Mouse (Mus musculus) liver, adult 2 months (tissue): ENCODE results near the gene Gm20388. TPM values are rescaled to one million over a fixed set of nuclear protein-coding genes. Genes with fewer than 3 reads are reported as not detected.

Experiments
- DNase-seq: peaks from one replicate; pipeline ENCODE4 v3.0.0-alpha.2; 2011; ENCODE audit warnings: low read depth, low spot score; ENCODE audit errors: extremely low read depth
- H3K27ac ChIP-seq: fragments of 200-500 bp; replicated peaks from 2 replicates; pipeline ENCODE4 v1.5.1; 2012; ENCODE audit warnings: low read depth, mild to moderate bottlenecking, control low read depth, inconsistent platforms, low read length; ENCODE audit not compliant: insufficient read depth
- H3K27me3 ChIP-seq: fragments of 200-500 bp; 2 replicates; pipeline ENCODE4 v1.6.1; 2012; ENCODE audit warnings: mild to moderate bottlenecking, moderate library complexity, low read length, inconsistent platforms; ENCODE audit not compliant: control insufficient read depth, insufficient read depth
- H3K36me3 ChIP-seq: fragments of 200-500 bp; 2 replicates; pipeline ENCODE4 v1.6.1; 2012; ENCODE audit warnings: low read length, inconsistent platforms; ENCODE audit not compliant: control insufficient read depth, insufficient read depth
- H3K4me1 ChIP-seq: fragments of 200-500 bp; 2 replicates; pipeline ENCODE4 v1.6.1; 2011; ENCODE audit warnings: low read length; ENCODE audit not compliant: control insufficient read depth, insufficient read depth
- H3K4me3 ChIP-seq: fragments of 200-500 bp; 2 replicates; pipeline ENCODE4 v1.5.1; 2011; ENCODE audit warnings: low read depth, mild to moderate bottlenecking, control low read depth, low read length, moderate library complexity; ENCODE audit not compliant: insufficient read depth
- H3K79me2 ChIP-seq: fragments of 200-500 bp; 2 replicates; pipeline ENCODE4 v1.6.1; 2012; ENCODE audit warnings: inconsistent platforms, mild to moderate bottlenecking, low read length, moderate library complexity; ENCODE audit not compliant: control insufficient read depth, insufficient read depth
- H3K9ac ChIP-seq: fragments of 200-500 bp; 2 replicates; pipeline ENCODE4 v1.6.1; 2012; ENCODE audit warnings: low read depth, mild to moderate bottlenecking, control low read depth, inconsistent platforms, low read length
- CTCF ChIP-seq: fragments of 200-500 bp; IDR thresholded peaks from 2 replicates; pipeline ENCODE4 v1.5.1; 2011; ENCODE audit warnings: low read depth, low read length, control low read depth
- POLR2A ChIP-seq: fragments of 200-500 bp; IDR thresholded peaks from 2 replicates; pipeline ENCODE4 v1.6.1; 2011; ENCODE audit warnings: low read length, control low read depth; ENCODE audit not compliant: insufficient read depth; ENCODE audit errors: extremely low read depth
- WGBS: fragments of 180-500 bp; shearing (Covaris S2); methylation state at CpG from one replicate; pipeline ENCODE4 v1.1.7; 2018; 5-methylcytosine and 5-hydroxymethylcytosine counted together
- polyA plus RNA-seq: library from polyadenylated mRNA; depleted of rRNA; stranded (reverse); fragments of >200 nt; gene quantifications from 2 replicates; pipeline ENCODE4 v1.2.3, GENCODE M21; 2012
- total RNA-seq: library from RNA; depleted of rRNA; stranded (reverse); fragments of >200 nt; gene quantifications from 2 replicates; pipeline ENCODE4 v1.2.3, GENCODE M21; 2014

Gm20388 gene
- total and polyA plus RNA-seq, 2 experiments = 6.4 to 19.9 TPM

DNA sequence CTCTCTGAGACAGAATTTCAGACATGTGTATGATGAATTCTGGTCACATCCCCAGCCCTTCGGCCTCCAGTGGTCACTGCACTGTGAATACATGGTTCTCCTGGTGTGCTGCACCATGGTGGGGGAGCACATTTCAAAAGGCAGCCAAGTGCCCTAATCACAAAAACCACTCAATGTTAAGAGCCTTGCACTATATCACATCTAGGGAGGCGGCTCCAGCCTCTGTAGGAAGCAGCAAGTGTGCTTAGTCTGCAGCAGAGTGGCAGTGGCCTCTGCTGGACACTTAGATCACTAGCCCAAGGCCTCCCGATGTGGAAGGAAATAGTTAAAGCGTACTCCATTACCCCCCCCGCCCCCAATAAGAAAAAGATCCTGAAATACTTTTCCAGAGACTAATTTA is 2988.4 kb downstream of the Gm20388 start:
- H3K4me1 ChIP-seq = peaks cover 28% of the 10 kb centered on the region
- peaks cover 11% of the 10 kb centered on the region; the same call in 1 of the 2 replicates for H3K79me2 ChIP-seq
- peaks cover 27% of the 10 kb centered on the region for H3K36me3 ChIP-seq
- TF ChIP-seq POLR2A = no peak
- TF ChIP-seq CTCF = no peak
- no peak for DNase-seq
- 82% methylated on average over 5 of the region's 5 CpGs for WGBS
- no peak overlapping the region; the same call in 1 of the 2 replicates for H3K27ac ChIP-seq
- H3K27me3 ChIP-seq = no peaks in the 10 kb centered on the region
- no peak overlapping the region for H3K4me3 ChIP-seq
- H3K9ac ChIP-seq = no peak overlapping the region

DNA sequence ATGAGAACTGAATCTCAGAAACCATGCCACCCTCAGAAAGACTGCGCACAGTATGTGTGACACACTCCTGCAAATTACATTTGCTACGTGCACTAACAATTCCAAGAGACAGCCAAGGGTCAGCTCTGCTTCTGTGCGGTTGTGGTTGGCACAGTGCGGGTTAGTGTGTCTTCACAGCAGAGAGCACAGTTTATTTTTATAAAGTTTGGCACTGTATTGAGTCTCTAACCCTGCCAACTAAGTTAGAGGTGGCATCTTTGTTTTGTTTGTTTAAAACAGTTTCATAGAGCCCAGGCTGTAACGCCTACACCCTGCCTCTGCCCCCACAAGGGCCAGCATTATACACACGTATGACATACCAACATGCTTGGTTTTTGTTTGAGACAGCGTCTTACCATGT is 2990.8 kb downstream of the Gm20388 start:
- no peak for TF ChIP-seq POLR2A
- TF ChIP-seq CTCF = no peak
- WGBS = 18% methylated on average over 7 of the region's 7 CpGs
- peak overlapping the region; percentile 95 for H3K27ac ChIP-seq
- peak overlapping the region; percentile 24 for H3K9ac ChIP-seq
- H3K36me3 ChIP-seq = peaks cover 7% of the 10 kb centered on the region; the same call in 1 of the 2 replicates
- H3K27me3 ChIP-seq = no peaks in the 10 kb centered on the region
- peaks cover 43% of the 10 kb centered on the region for H3K4me1 ChIP-seq
- DNase-seq = peak; percentile 91
- no peak overlapping the region for H3K4me3 ChIP-seq
- peaks cover 19% of the 10 kb centered on the region for H3K79me2 ChIP-seq

DNA sequence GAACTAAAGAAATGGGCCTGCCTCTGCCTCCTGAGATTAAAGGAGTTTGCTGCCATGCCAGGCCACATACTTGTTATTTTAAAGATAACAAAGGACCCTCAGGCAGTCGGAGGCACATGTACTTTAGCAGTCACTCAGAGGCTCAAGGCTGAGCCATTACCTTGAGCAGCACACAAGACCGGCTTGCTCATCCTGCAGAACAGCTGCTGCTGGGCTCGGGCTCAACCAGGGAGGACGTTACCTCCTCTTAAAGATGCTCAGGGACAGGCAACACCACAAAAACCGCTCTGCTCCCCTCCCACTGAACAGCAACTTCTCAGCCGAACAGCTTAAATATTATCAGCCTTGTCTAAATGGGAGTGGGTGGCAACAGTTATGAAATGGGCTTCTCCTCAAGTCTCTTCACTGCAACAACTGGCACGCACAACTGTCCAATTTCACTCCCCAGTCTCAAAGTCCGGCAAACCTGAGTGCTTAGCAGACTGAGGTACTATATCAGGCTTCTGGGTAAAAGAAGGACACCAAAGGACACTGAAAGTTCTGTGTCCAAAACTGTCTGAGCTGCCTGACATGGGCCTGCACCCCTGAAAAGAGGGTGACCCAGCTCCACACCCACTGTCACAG is 2991.4 kb downstream of the Gm20388 start:
- Histone ChIP-seq H3K4me1 (peaks cover 44% of the 10 kb centered on the region), H3K79me2 (peaks cover 19% of the 10 kb centered on the region), H3K4me3 (no peak overlapping the region), H3K9ac (peak overlapping the region; percentile 49), H3K27ac (peak overlapping the region; percentile 95), H3K36me3 (peaks cover 4% of the 10 kb centered on the region; the same call in 1 of the 2 replicates), H3K27me3 (no peaks in the 10 kb centered on the region)
- TF ChIP-seq POLR2A (no peak), CTCF (no peak)
- 33% methylated on average over 8 of the region's 8 CpGs for WGBS
- peak; percentile 88 for DNase-seq

GRCm38 (mm10) chr8:122902581-122902980 is 2991.9 kb downstream of the Gm20388 start:
- WGBS = 20% methylated on average over 3 of the region's 3 CpGs
- peaks cover 21% of the 10 kb centered on the region for H3K79me2 ChIP-seq
- H3K27ac ChIP-seq = peak overlapping the region; percentile 95
- no peak for TF ChIP-seq POLR2A
- TF ChIP-seq CTCF = no peak
- DNase-seq = peak; percentile 88
- H3K27me3 ChIP-seq = no peaks in the 10 kb centered on the region
- H3K4me3 ChIP-seq = no peak overlapping the region
- H3K9ac ChIP-seq = peak overlapping the region; percentile 49; the same call in 1 of the 2 replicates
- peaks cover under 1% of the 10 kb centered on the region; the same call in 1 of the 2 replicates for H3K36me3 ChIP-seq
- peaks cover 45% of the 10 kb centered on the region for H3K4me1 ChIP-seq

GRCm38 (mm10) chr8:122903002-122903401 is 2992.4 kb downstream of the Gm20388 start:
- peak overlapping the region; percentile 95 for H3K27ac ChIP-seq
- 52% methylated on average over 5 of the region's 5 CpGs for WGBS

DNA sequence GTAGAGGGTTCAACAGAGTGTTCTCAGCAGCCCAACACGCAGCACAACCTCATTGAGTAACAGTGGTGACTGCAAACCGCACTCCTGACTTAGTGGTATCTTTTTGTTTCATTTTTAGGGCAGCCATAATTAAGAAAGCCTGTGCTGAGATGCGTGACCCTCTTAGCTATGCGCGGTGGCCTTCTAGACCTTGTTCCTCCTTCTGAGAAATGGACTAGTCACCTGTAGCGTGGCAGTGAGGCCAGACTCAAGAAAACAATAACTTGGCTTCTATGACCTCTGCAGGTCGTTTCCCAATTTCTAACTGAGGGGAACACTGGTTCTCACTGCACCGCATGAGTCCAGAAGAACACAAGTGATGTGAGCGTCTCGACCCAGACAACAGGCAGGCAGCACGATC is 2993.9 kb downstream of the Gm20388 start:
- Histone ChIP-seq H3K36me3 (no peaks in the 10 kb centered on the region; the same call in 1 of the 2 replicates), H3K27me3 (no peaks in the 10 kb centered on the region), H3K9ac (no peak overlapping the region), H3K4me3 (no peak overlapping the region), H3K27ac (peak overlapping the region; percentile 13; the same call in 1 of the 2 replicates), H3K4me1 (peaks cover 36% of the 10 kb centered on the region), H3K79me2 (peaks cover 24% of the 10 kb centered on the region)
- WGBS = 91% methylated on average over 11 of the region's 11 CpGs
- TF ChIP-seq CTCF (no peak), POLR2A (no peak)
- DNase-seq = no peak

More at GRCm38 (mm10) chr8:122903002-122903401, 2992.4 kb downstream of the Gm20388 start:
- TF ChIP-seq CTCF (no peak), POLR2A (no peak)
- Histone ChIP-seq H3K79me2 (peaks cover 23% of the 10 kb centered on the region), H3K36me3 (no peaks in the 10 kb centered on the region; the same call in 1 of the 2 replicates), H3K4me3 (no peak overlapping the region), H3K9ac (peak overlapping the region; percentile 42; the same call in 1 of the 2 replicates), H3K27me3 (no peaks in the 10 kb centered on the region), H3K4me1 (peaks cover 45% of the 10 kb centered on the region)
- no peak for DNase-seq
